Mouse (Mus musculus): ENCODE results near the gene Hpse2. TPM values are rescaled to one million over a fixed set of nuclear protein-coding genes. Genes with fewer than 3 reads are reported as not detected.

Hpse2 gene
- polyA plus RNA-seq, 1 experiment from 2014 or later: 2.2 TPM

DNA sequence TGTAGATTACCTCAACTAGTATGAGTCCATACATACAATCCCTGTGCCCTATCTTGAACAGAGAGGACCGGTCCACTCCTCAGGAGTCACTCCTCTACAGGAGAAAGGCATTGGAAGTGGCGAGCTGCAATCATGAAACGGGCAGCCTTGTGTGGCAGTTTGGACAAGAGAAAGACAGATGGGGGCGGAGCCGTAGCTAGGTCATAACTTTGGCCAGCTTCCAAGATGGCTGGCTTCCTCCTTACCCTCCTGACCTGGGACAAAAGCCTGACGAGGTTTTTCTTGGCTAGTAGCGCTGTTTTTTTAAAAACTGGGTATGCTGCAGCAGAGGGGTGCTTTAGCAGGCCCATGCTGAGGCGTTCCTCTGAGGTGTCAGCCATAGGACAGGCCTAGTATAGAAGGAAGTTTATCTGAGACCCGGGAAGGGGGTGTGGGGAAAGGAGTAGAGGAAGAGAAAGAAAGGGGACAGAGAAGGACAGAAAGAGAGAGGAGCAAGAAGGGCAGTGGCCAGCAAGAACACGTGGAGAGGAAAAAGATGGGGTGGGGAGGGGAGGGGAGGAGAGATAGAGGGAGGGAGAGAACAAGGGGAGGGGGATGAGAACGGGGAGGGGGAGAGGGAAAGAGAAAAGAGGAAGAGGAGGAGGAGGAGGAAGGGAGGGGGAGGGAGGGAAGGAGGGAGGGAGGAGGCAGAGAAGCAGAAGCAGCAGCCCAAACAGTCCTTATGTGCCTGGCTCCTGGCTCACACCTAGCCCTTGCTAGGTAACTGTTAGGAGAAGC lies 634.8 kb downstream of the Hpse2 start:
- Histone ChIP-seq H3K9me3 (no peaks in the 10 kb centered on the region), H3K27ac (no peak overlapping the region), H3K27me3 (replicated peaks) (no peaks in the 10 kb centered on the region), H3K9ac (no peak overlapping the region), H3K4me2 (replicated peaks) (peak overlapping the region; percentile 58), H3K4me1 (peaks cover 21% of the 10 kb centered on the region), H3K36me3 (no peaks in the 10 kb centered on the region), H3K4me3 (no peak overlapping the region)
- ATAC-seq (ENCODE audit: low FRiP score, low read depth): peak; percentile 15; the same call in 1 of the 2 replicates
- WGBS: 34% methylated on average over 11 of the region's 11 CpGs

- Histone ChIP-seq H3K9me3 (no peaks in the 10 kb centered on the region), H3K9ac (peak within 1 kb of the TSS; percentile 48), H3K27me3 (replicated peaks) (no peaks in the 10 kb centered on the region), H3K4me3 (peak within 1 kb of the TSS; percentile 23), H3K4me1 (peaks cover 21% of the 10 kb centered on the region), H3K27ac (no peak within 1 kb of the TSS), H3K36me3 (no peaks in the 10 kb centered on the region), H3K4me2 (replicated peaks) (peak within 1 kb of the TSS; percentile 58)
- peak; percentile 92 for ATAC-seq (ENCODE audit: low FRiP score, low read depth)
- 4% methylated on average over 22 of the region's 22 CpGs for WGBS
These were observed 635.7 kb downstream of the Hpse2 start, which contains the start of gene Pyroxd2 for GRCm38 (mm10) chr19:42752363-42752931. Gene Pyroxd2, minus strand, starts transcription at chr19:42752775.

GRCm38 (mm10) chr19:42750196-42750595 lies 638.0 kb downstream of the Hpse2 start:
- WGBS: 82% methylated on average over 11 of the region's 11 CpGs
- H3K4me3 ChIP-seq: no peak overlapping the region
- no peaks in the 10 kb centered on the region for H3K9me3 ChIP-seq
- peaks cover 21% of the 10 kb centered on the region for H3K4me1 ChIP-seq
- H3K9ac ChIP-seq: no peak overlapping the region
- no peaks in the 10 kb centered on the region for H3K36me3 ChIP-seq
- H3K4me2 ChIP-seq (replicated peaks): no peak overlapping the region
- ATAC-seq (ENCODE audit: low FRiP score, low read depth): no peak
- H3K27me3 ChIP-seq (replicated peaks): no peaks in the 10 kb centered on the region
- H3K27ac ChIP-seq: no peak overlapping the region

GRCm38 (mm10) chr19:42746702-42747101 lies 641.5 kb downstream of the Hpse2 start:
- ATAC-seq (ENCODE audit: low FRiP score, low read depth): no peak
- H3K4me2 ChIP-seq (replicated peaks): no peak overlapping the region

DNA sequence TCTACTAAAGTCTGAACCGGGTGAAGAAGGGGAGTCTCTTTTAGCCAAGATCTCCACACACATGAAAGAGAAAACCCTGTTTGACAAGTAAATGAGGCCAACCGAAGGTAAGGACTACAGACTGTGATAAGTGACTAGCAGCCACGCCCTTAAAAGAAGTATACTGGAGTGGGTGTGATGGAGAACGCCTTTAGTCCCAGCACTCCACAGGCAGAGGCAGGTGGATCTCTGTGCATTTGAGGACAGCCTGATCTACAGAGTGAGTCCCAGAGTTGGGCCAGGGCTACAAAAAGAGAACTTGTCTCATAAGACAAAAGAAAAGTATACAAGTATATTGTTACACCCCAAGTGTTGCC lies 642.3 kb downstream of the Hpse2 start:
- peaks cover 9% of the 10 kb centered on the region; the same call in 1 of the 2 replicates for H3K4me1 ChIP-seq
- 0 out of 2 replicates have a peak, but pooled peaks cover 4% of the 10 kb centered on the region for H3K27me3 ChIP-seq (replicated peaks)
- no peaks in the 10 kb centered on the region for H3K36me3 ChIP-seq
- H3K27ac ChIP-seq: no peak overlapping the region
- no peak overlapping the region for H3K4me3 ChIP-seq
- no peaks in the 10 kb centered on the region for H3K9me3 ChIP-seq
- 77% methylated on average over 4 of the region's 4 CpGs for WGBS
- H3K9ac ChIP-seq: no peak overlapping the region
- no peak overlapping the region for H3K4me2 ChIP-seq (replicated peaks)
- no peak for ATAC-seq (ENCODE audit: low FRiP score, low read depth)

More at GRCm38 (mm10) chr19:42746702-42747101, 641.5 kb downstream of the Hpse2 start:
- Histone ChIP-seq H3K27ac (no peak overlapping the region), H3K4me1 (peaks cover 9% of the 10 kb centered on the region; the same call in 1 of the 2 replicates), H3K36me3 (no peaks in the 10 kb centered on the region), H3K9ac (no peak overlapping the region), H3K4me3 (no peak overlapping the region), H3K9me3 (no peaks in the 10 kb centered on the region), H3K27me3 (replicated peaks) (0 out of 2 replicates have a peak, but pooled peaks cover 4% of the 10 kb centered on the region)
- WGBS: 89% methylated on average over 8 of the region's 8 CpGs

- no peak overlapping the region for H3K27ac ChIP-seq
These were observed 642.9 kb downstream of the Hpse2 start for GRCm38 (mm10) chr19:42745084-42745868.

GRCm38 (mm10) chr19:42744162-42744586 lies 644.0 kb downstream of the Hpse2 start:
- Histone ChIP-seq H3K4me1 (peaks cover 5% of the 10 kb centered on the region; the same call in 1 of the 2 replicates), H3K36me3 (no peaks in the 10 kb centered on the region), H3K9me3 (no peaks in the 10 kb centered on the region), H3K4me2 (replicated peaks) (no peak overlapping the region), H3K27me3 (replicated peaks) (0 out of 2 replicates have a peak, but pooled peaks cover 7% of the 10 kb centered on the region), H3K27ac (no peak overlapping the region), H3K9ac (no peak overlapping the region), H3K4me3 (no peak overlapping the region)
- WGBS: 35% methylated on average over 4 of the region's 4 CpGs
- ATAC-seq (ENCODE audit: low FRiP score, low read depth): peak; percentile 73

More at GRCm38 (mm10) chr19:42745084-42745868, 642.9 kb downstream of the Hpse2 start:
- Histone ChIP-seq H3K27me3 (replicated peaks) (0 out of 2 replicates have a peak, but pooled peaks cover 6% of the 10 kb centered on the region), H3K36me3 (no peaks in the 10 kb centered on the region), H3K4me3 (no peak overlapping the region), H3K9ac (no peak overlapping the region), H3K9me3 (no peaks in the 10 kb centered on the region), H3K4me1 (peaks cover 9% of the 10 kb centered on the region; the same call in 1 of the 2 replicates), H3K4me2 (replicated peaks) (no peak overlapping the region)
- WGBS: 60% methylated on average over 9 of the region's 9 CpGs
- ATAC-seq (ENCODE audit: low FRiP score, low read depth): no peak

DNA sequence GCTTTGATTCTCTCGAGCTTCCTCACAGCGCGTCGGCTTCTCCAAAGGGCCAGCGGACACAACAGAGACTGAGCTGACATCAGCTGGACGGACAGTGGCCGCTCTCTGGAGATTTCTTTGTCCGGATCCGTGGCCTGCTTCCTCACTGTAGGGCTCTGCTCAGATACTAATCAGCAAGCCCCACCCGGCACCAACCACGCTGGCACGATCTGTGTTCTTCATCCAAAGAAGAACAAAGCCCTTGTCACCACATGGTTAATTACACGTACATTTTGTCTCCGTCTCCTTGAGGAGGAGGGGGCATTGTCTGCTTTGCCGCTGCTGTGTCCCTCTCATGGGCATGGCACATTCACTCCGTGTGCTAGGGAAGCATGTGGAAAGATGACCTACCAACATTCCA lies 644.9 kb downstream of the Hpse2 start:
- H3K4me2 ChIP-seq (replicated peaks): peak overlapping the region; percentile 25; the same call in 1 of the 2 replicates
- WGBS: 44% methylated on average over 16 of the region's 16 CpGs
- H3K27me3 ChIP-seq (replicated peaks): 0 out of 2 replicates have a peak, but pooled peaks cover 7% of the 10 kb centered on the region
- no peak overlapping the region for H3K9ac ChIP-seq
- peaks cover 5% of the 10 kb centered on the region; the same call in 1 of the 2 replicates for H3K4me1 ChIP-seq
- no peak overlapping the region for H3K27ac ChIP-seq
- peak; percentile 26; the same call in 1 of the 2 replicates for ATAC-seq (ENCODE audit: low FRiP score, low read depth)
- H3K9me3 ChIP-seq: no peaks in the 10 kb centered on the region
- no peak overlapping the region for H3K4me3 ChIP-seq
- no peaks in the 10 kb centered on the region for H3K36me3 ChIP-seq

DNA sequence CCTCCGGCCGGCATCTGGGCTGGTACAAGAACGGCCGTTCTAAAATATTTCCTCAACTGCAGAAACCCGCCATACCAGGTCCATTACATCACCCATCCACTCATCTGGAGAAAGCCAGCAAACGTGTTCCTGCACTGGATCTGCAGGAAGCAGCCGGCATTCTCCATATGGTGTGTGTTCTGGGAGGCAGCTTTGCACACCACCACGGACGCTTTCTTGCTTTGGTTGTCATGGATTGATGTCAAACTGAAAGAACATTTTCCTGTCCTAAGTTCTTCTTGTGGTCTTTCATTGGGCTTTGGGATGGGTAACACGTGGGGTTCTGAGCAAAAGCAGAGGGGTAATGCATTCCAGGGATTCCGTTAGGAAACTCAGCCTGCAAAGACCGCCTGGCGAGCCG lies 646.3 kb downstream of the Hpse2 start:
- 0 out of 2 replicates have a peak, but pooled peaks cover 7% of the 10 kb centered on the region for H3K27me3 ChIP-seq (replicated peaks)
- no peak overlapping the region for H3K4me3 ChIP-seq
- no peak overlapping the region for H3K9ac ChIP-seq
- WGBS: 84% methylated on average over 14 of the region's 14 CpGs
- H3K4me1 ChIP-seq: peaks cover 5% of the 10 kb centered on the region; the same call in 1 of the 2 replicates
- H3K36me3 ChIP-seq: no peaks in the 10 kb centered on the region
- H3K9me3 ChIP-seq: no peaks in the 10 kb centered on the region
- no peak for ATAC-seq (ENCODE audit: low FRiP score, low read depth)
- no peak overlapping the region for H3K4me2 ChIP-seq (replicated peaks)
- no peak overlapping the region for H3K27ac ChIP-seq

GRCm38 (mm10) chr19:42740163-42740899 lies 647.8 kb downstream of the Hpse2 start:
- Histone ChIP-seq H3K4me1 (peaks cover 5% of the 10 kb centered on the region; the same call in 1 of the 2 replicates), H3K4me2 (replicated peaks) (no peak overlapping the region), H3K36me3 (no peaks in the 10 kb centered on the region), H3K27me3 (replicated peaks) (0 out of 2 replicates have a peak, but pooled peaks cover 7% of the 10 kb centered on the region), H3K9ac (no peak overlapping the region), H3K4me3 (no peak overlapping the region), H3K27ac (no peak overlapping the region), H3K9me3 (no peaks in the 10 kb centered on the region)
- 70% methylated on average over 8 of the region's 8 CpGs for WGBS
- ATAC-seq (ENCODE audit: low FRiP score, low read depth): no peak

DNA sequence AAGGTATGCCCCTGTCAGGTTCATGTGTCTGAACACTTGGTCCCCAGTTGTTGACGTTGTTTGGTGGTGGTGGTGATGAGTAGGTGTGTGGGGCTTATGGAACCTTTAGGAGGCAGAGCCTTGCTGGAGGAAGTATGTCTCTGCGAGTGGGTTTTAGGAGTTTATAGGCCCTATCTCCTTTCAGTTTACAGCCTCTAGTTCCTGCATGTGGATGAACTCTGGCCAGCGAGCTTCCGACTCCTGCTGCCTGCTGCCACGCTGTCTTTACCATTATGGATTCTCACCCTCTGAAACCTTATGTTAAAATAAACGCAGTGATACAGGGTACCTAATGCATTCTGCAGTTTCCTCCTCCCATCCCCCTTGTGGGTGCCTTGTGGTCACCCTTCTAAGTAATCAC lies 648.4 kb downstream of the Hpse2 start:
- H3K9me3 ChIP-seq: no peaks in the 10 kb centered on the region

More for the DNA sequence above, 648.4 kb downstream of the Hpse2 start:
- Histone ChIP-seq H3K4me2 (replicated peaks) (no peak overlapping the region), H3K27ac (no peak overlapping the region), H3K4me3 (no peak overlapping the region), H3K4me1 (peaks cover 5% of the 10 kb centered on the region), H3K36me3 (no peaks in the 10 kb centered on the region), H3K9ac (no peak overlapping the region), H3K27me3 (replicated peaks) (0 out of 2 replicates have a peak, but pooled peaks cover 7% of the 10 kb centered on the region)
- no peak for ATAC-seq (ENCODE audit: low FRiP score, low read depth)
- WGBS: 52% methylated on average over 6 of the region's 6 CpGs
